Mouse (Mus musculus) liver, embryonic 16.5 days (tissue): Measurements from ENCODE around the gene Eloa. TPM values are rescaled to one million over a fixed set of nuclear protein-coding genes. Genes with fewer than 3 reads are reported as not detected.
"Not testable (repeated sequence)": the region's sequence is repeated elsewhere in the genome, so short reads cannot be mapped to it uniquely, and the experiment has no call there.

ENCODE experiments used
- ATAC-seq: fragments of 200-750 bp; cut with Nextera tagmentation; 2 replicates; pipeline ENCODE4 v1.8.0; 2017; ENCODE audit warnings: low read depth, mild to moderate bottlenecking, moderate number of reproducible peaks, moderate library complexity
- H3K27ac ChIP-seq: fragments of 300-500 bp; sonication (generic); 2 replicates; pipeline ENCODE4 v1.5.1; 2014; ENCODE audit warnings: mild to moderate bottlenecking, low read length
- H3K27me3 ChIP-seq: fragments of 300-500 bp; sonication (generic); 2 replicates; pipeline ENCODE4 v1.6.1; 2014; ENCODE audit warnings: low read depth, low read length, mixed read lengths; ENCODE audit not compliant: control insufficient read depth, insufficient read depth
- H3K36me3 ChIP-seq: fragments of 300-500 bp; sonication (generic); 2 replicates; pipeline ENCODE4 v1.6.1; 2014; ENCODE audit warnings: mild to moderate bottlenecking; ENCODE audit not compliant: control insufficient read depth, insufficient read depth
- H3K4me1 ChIP-seq: fragments of 300-500 bp; sonication (generic); 2 replicates; pipeline ENCODE4 v1.6.1; 2014; ENCODE audit warnings: low read depth, low read length, mixed read lengths; ENCODE audit not compliant: control insufficient read depth
- H3K4me2 ChIP-seq: fragments of 300-500 bp; sonication (generic); 2 replicates; pipeline ENCODE4 v1.6.1; 2014; ENCODE audit warnings: low read depth, low read length, mixed read lengths
- H3K4me3 ChIP-seq: fragments of 300-500 bp; sonication (generic); 2 replicates; pipeline ENCODE4 v1.5.1; 2014; ENCODE audit warnings: low read depth, mild to moderate bottlenecking, low read length
- H3K9ac ChIP-seq: fragments of 300-500 bp; sonication (generic); 2 replicates; pipeline ENCODE4 v1.6.1; 2014; ENCODE audit warnings: low read depth, low read length
- H3K9me3 ChIP-seq: fragments of 300-500 bp; sonication (generic); replicated peaks from 2 replicates; pipeline ENCODE4 v1.6.1; 2016; ENCODE audit warnings: low read length; ENCODE audit not compliant: control insufficient read depth
- WGBS: fragments of 180-500 bp; shearing (Covaris S2); extraction: QIAGEN DNeasy Blood & Tissue Kit; methylation state at CpG from one replicate; pipeline ENCODE4 v1.1.7; 2014; ENCODE audit not compliant: insufficient replicate concordance; 5-methylcytosine and 5-hydroxymethylcytosine counted together
- polyA plus RNA-seq: library from polyadenylated mRNA; unstranded; fragments of >200 nt; fragmentation: Nextera tagmentation; extraction: Ambion mirVana; gene quantifications from 2 replicates; pipeline ENCODE4 v1.2.1, GENCODE M21; 2015

Gene Eloa
- 29.1 and 29.4 TPM in 2 replicates for polyA plus RNA-seq

GRCm38 (mm10) chr4:136021549-136022047, at the start of gene Eloa:
TSS of gene Eloa (minus strand) at chr4:136021763.
- Histone ChIP-seq H3K4me3 (peak within 1 kb of the TSS; percentile 100), H3K4me1 (peaks cover 22% of the 10 kb centered on the region), H3K27me3 (no peaks in the 10 kb centered on the region), H3K9ac (peak within 1 kb of the TSS; percentile 100), H3K4me2 (peak within 1 kb of the TSS; percentile 94), H3K27ac (peak within 1 kb of the TSS; percentile 96), H3K9me3 (no peaks in the 10 kb centered on the region), H3K36me3 (no peaks in the 10 kb centered on the region; the same call in 1 of the 2 replicates)
- ATAC-seq: peak; percentile 97
- WGBS: under 1% methylated on average over 48 of the region's 48 CpGs

GRCm38 (mm10) chr4:136071178-136071714, 49.7 kb upstream of the Eloa start:
- Histone ChIP-seq H3K4me3 (no peak overlapping the region), H3K9ac (no peak overlapping the region), H3K27ac (no peak overlapping the region), H3K4me2 (no peak overlapping the region), H3K36me3 (no peaks in the 10 kb centered on the region), H3K4me1 (peaks cover 11% of the 10 kb centered on the region), H3K27me3 (peaks cover 14% of the 10 kb centered on the region), H3K9me3 (no peaks in the 10 kb centered on the region)
- WGBS: 4% methylated on average over 15 of the region's 15 CpGs
- ATAC-seq: 0 out of 2 replicates have a peak, but pooled peaks have one; percentile 19

GRCm38 (mm10) chr4:136070592-136070991, 49.0 kb upstream of the Eloa start:
- no peak for ATAC-seq
- no peak overlapping the region for H3K4me2 ChIP-seq
- 54% methylated on average over 6 of the region's 6 CpGs for WGBS

GRCm38 (mm10) chr4:136069954-136070353, 48.4 kb upstream of the Eloa start:
- H3K36me3 ChIP-seq: no peaks in the 10 kb centered on the region
- no peak overlapping the region for H3K9ac ChIP-seq
- H3K4me2 ChIP-seq: no peak overlapping the region
- ATAC-seq: peak; percentile 48; the same call in 1 of the 2 replicates
- H3K27me3 ChIP-seq: peaks cover 18% of the 10 kb centered on the region
- no peak overlapping the region for H3K4me3 ChIP-seq
- peaks cover 11% of the 10 kb centered on the region for H3K4me1 ChIP-seq
- H3K27ac ChIP-seq: no peak overlapping the region
- 2% methylated on average over 18 of the region's 18 CpGs for WGBS
- H3K9me3 ChIP-seq: no peaks in the 10 kb centered on the region

More at GRCm38 (mm10) chr4:136070592-136070991, 49.0 kb upstream of the Eloa start:
- Histone ChIP-seq H3K9me3 (no peaks in the 10 kb centered on the region), H3K27me3 (peaks cover 16% of the 10 kb centered on the region), H3K27ac (no peak overlapping the region), H3K9ac (no peak overlapping the region), H3K4me3 (no peak overlapping the region), H3K36me3 (no peaks in the 10 kb centered on the region), H3K4me1 (peaks cover 11% of the 10 kb centered on the region)

GRCm38 (mm10) chr4:136069313-136069712, 47.8 kb upstream of the Eloa start:
- peak; percentile 65 for ATAC-seq
- Histone ChIP-seq H3K4me1 (peaks cover 11% of the 10 kb centered on the region), H3K4me3 (no peak overlapping the region), H3K9ac (no peak overlapping the region), H3K4me2 (no peak overlapping the region), H3K36me3 (no peaks in the 10 kb centered on the region), H3K9me3 (no peaks in the 10 kb centered on the region), H3K27me3 (peaks cover 18% of the 10 kb centered on the region), H3K27ac (no peak overlapping the region)
- 24% methylated on average over 4 of the region's 4 CpGs for WGBS

GRCm38 (mm10) chr4:136063143-136063542, 41.6 kb upstream of the Eloa start:
- no peak for ATAC-seq
- no peaks in the 10 kb centered on the region for H3K4me1 ChIP-seq
- no peak overlapping the region for H3K27ac ChIP-seq
- H3K9me3 ChIP-seq: no peaks in the 10 kb centered on the region
- no peak overlapping the region for H3K4me3 ChIP-seq
- H3K36me3 ChIP-seq: no peaks in the 10 kb centered on the region
- H3K27me3 ChIP-seq: peaks cover 4% of the 10 kb centered on the region
- 76% methylated on average over 4 of the region's 4 CpGs for WGBS
- H3K4me2 ChIP-seq: no peak overlapping the region
- H3K9ac ChIP-seq: no peak overlapping the region

- H3K9me3 ChIP-seq, H3K27ac ChIP-seq, ATAC-seq, H3K4me3 ChIP-seq, H3K4me1 ChIP-seq, H3K4me2 ChIP-seq, H3K9ac ChIP-seq, H3K27me3 ChIP-seq, H3K36me3 ChIP-seq: not testable (repeated sequence)
- WGBS: 44% methylated on average over 9 of the region's 9 CpGs
These were observed 38.4 kb upstream of the Eloa start for GRCm38 (mm10) chr4:136059800-136060488.

GRCm38 (mm10) chr4:136057916-136058315, 36.4 kb upstream of the Eloa start:
- H3K4me1 ChIP-seq: peaks cover 5% of the 10 kb centered on the region
- H3K27ac ChIP-seq: no peak overlapping the region
- 59% methylated on average over 5 of the region's 5 CpGs for WGBS
- no peaks in the 10 kb centered on the region; the same call in none of the 2 replicates for H3K27me3 ChIP-seq
- no peaks in the 10 kb centered on the region for H3K9me3 ChIP-seq
- no peak overlapping the region for H3K4me2 ChIP-seq
- H3K36me3 ChIP-seq: no peaks in the 10 kb centered on the region
- H3K9ac ChIP-seq: no peak overlapping the region
- H3K4me3 ChIP-seq: no peak overlapping the region
- no peak for ATAC-seq

- H3K36me3 ChIP-seq: peaks cover 6% of the 10 kb centered on the region
- H3K9me3 ChIP-seq: no peaks in the 10 kb centered on the region
- H3K4me2 ChIP-seq: no peak overlapping the region
- H3K4me1 ChIP-seq: peaks cover 16% of the 10 kb centered on the region
- no peak overlapping the region for H3K4me3 ChIP-seq
- no peak for ATAC-seq
- no peak overlapping the region for H3K9ac ChIP-seq
- 23% methylated on average over 1 of the region's 1 CpGs for WGBS
- no peak overlapping the region for H3K27ac ChIP-seq
- H3K27me3 ChIP-seq: no peaks in the 10 kb centered on the region; the same call in none of the 2 replicates
These were observed 34.5 kb upstream of the Eloa start for GRCm38 (mm10) chr4:136056030-136056429.
